Mouse (Mus musculus): Measurements from ENCODE around the gene Pfdn6.

GRCm38 (mm10) chr17:33980181-33981035 is 40.3 kb upstream of the Pfdn6 start:
- TF ChIP-seq CTCF (IDR thresholded peaks at IDR 0.05; ENCODE audit: low read depth), result no peak
- TF ChIP-seq EP300 (optimal IDR thresholded peaks at IDR 0.05), result no peak

All from stomach, postnatal 0 days (tissue).